Mouse (Mus musculus) heart, embryonic 11.5 days (tissue): ENCODE measurements around the gene Rai1. TPM values are rescaled to one million over a fixed set of nuclear protein-coding genes. Genes with fewer than 3 reads are reported as not detected.

Experiments used
- ATAC-seq: fragments of 200-750 bp; cut with Nextera tagmentation; replicated peaks from 2 replicates; pipeline ENCODE4 v1.8.0; 2017; ENCODE audit warnings: moderate library complexity; ENCODE audit not compliant: insufficient number of reproducible peaks, low FRiP score, low TSS enrichment
- H3K27ac ChIP-seq: fragments of 300-500 bp; sonication (generic); 2 replicates; pipeline ENCODE4 v1.5.1; 2014; ENCODE audit warnings: mild to moderate bottlenecking, low read depth, low read length
- H3K27me3 ChIP-seq: fragments of 300-500 bp; sonication (generic); 2 replicates; pipeline ENCODE4 v1.6.1; 2014; ENCODE audit warnings: mild to moderate bottlenecking, low read length, mixed read lengths; ENCODE audit not compliant: control insufficient read depth, insufficient read depth
- H3K36me3 ChIP-seq: fragments of 300-500 bp; sonication (generic); 2 replicates; pipeline ENCODE4 v1.6.1; 2014; ENCODE audit warnings: mild to moderate bottlenecking, low read length, moderate library complexity, mixed read lengths; ENCODE audit not compliant: control insufficient read depth, insufficient read depth
- H3K4me1 ChIP-seq: fragments of 300-500 bp; sonication (generic); 2 replicates; pipeline ENCODE4 v1.6.1; 2014; ENCODE audit warnings: low read length; ENCODE audit not compliant: control insufficient read depth, insufficient read depth
- H3K4me2 ChIP-seq: fragments of 300-500 bp; sonication (generic); 2 replicates; pipeline ENCODE4 v1.6.1; 2014; ENCODE audit warnings: mild to moderate bottlenecking, moderate library complexity
- H3K4me3 ChIP-seq: fragments of 300-500 bp; sonication (generic); 2 replicates; pipeline ENCODE4 v1.5.1; 2014; ENCODE audit warnings: low read depth, low read length
- H3K9ac ChIP-seq: fragments of 300-500 bp; sonication (generic); 2 replicates; pipeline ENCODE4 v1.6.1; 2014; ENCODE audit warnings: mild to moderate bottlenecking, low read depth, low read length, moderate library complexity
- H3K9me3 ChIP-seq: fragments of 300-500 bp; sonication (generic); replicated peaks from 2 replicates; pipeline ENCODE4 v1.6.1; 2016; ENCODE audit warnings: low read length; ENCODE audit not compliant: control insufficient read depth
- WGBS: fragments of 180-500 bp; shearing (Covaris S2); extraction: QIAGEN DNeasy Blood & Tissue Kit; methylation state at CpG from one replicate; pipeline ENCODE4 v1.1.7; 2014; ENCODE audit not compliant: insufficient replicate concordance; 5-methylcytosine and 5-hydroxymethylcytosine counted together
- polyA plus RNA-seq: library from polyadenylated mRNA; unstranded; fragments of >200 nt; fragmentation: Nextera tagmentation; extraction: Ambion mirVana; gene quantifications from 2 replicates; pipeline ENCODE4 v1.2.1, GENCODE M21; 2014

The Rai1 gene
- polyA plus RNA-seq, 1 experiment from 2014 or later: 24.4 TPM

- Histone ChIP-seq H3K36me3 (peaks cover 16% of the 10 kb centered on the region), H3K27me3 (no peaks in the 10 kb centered on the region), H3K9me3 (no peaks in the 10 kb centered on the region), H3K4me1 (peaks cover 69% of the 10 kb centered on the region), H3K4me2 (no peak overlapping the region), H3K4me3 (no peak overlapping the region), H3K9ac (no peak overlapping the region), H3K27ac (no peak overlapping the region)
- 69% methylated on average over 4 of the region's 4 CpGs for WGBS
- no peak for ATAC-seq
These were observed 38.3 kb downstream of the Rai1 start for GRCm38 (mm10) chr11:60143086-60143485.

DNA sequence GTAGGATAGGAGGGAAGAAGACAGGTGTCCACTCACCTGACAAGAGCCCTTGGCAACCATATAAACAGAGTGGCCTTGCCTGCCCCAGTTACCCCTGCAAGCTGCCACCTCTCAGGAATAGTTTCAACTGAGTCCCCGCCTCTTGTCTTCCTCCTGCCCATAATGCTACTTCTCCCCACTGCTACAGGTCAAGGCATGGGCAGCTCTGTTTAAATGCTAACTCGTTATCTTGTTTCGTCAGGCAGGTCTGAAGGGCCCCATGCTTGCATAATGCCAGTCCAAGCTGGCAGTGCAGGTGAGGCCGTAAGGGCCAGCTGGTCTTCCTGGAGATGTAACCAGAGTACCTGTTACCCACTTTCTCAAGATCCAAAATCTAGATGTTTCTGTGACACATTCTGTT, 41.4 kb downstream of the Rai1 start:
- Histone ChIP-seq H3K4me2 (no peak overlapping the region), H3K4me3 (no peak overlapping the region), H3K9me3 (no peaks in the 10 kb centered on the region), H3K27ac (0 out of 2 replicates have a peak overlapping the region, but pooled peaks have one; percentile 46), H3K9ac (no peak overlapping the region), H3K36me3 (peaks cover 18% of the 10 kb centered on the region), H3K4me1 (peaks cover 56% of the 10 kb centered on the region), H3K27me3 (no peaks in the 10 kb centered on the region)
- WGBS: 87% methylated on average over 4 of the region's 4 CpGs
- ATAC-seq: no peak

DNA sequence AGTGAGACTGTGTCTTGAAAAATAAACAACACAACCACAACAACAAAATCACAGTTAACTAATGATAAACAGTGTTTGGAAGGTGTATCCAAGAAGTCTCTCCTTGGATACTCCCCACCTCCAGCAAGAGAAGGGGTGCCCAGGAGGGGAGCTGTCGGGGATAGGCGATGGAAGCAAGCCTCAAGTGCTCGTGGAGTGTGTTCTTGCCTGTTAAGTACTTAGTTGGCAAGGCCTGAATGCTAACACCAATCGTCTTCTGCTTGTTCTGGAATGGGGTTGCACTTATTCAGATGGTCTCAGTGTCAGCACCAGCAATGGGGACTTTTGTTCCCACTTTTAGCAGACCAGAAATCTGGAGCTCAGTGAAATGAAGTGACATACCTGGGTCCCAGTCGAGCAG, 43.8 kb downstream of the Rai1 start:
- H3K36me3 ChIP-seq: peaks cover 18% of the 10 kb centered on the region
- ATAC-seq: no peak
- no peak overlapping the region for H3K4me2 ChIP-seq
- H3K27ac ChIP-seq: no peak overlapping the region
- no peaks in the 10 kb centered on the region for H3K27me3 ChIP-seq
- H3K9ac ChIP-seq: no peak overlapping the region
- no peaks in the 10 kb centered on the region for H3K9me3 ChIP-seq
- H3K4me1 ChIP-seq: peaks cover 38% of the 10 kb centered on the region
- H3K4me3 ChIP-seq: no peak overlapping the region
- 72% methylated on average over 5 of the region's 5 CpGs for WGBS

DNA sequence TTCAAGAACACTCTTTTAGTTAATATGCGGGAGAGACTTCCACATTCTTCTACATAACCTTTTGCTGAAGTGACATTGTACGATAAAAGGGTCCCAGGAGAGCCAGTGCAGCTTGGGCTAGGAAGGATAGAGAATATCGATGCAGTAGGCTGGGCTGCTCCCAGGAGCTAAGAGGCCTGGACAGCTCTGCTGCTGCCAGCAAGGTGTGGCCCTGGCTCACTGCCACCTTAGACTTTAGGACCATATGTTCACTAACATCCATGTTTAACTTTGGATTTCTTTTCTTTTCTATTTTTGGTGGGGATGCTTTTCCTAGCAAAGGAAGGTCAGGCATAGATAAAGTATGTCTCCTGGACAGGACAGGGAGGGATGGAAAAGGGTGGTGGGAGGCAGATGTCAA, 44.3 kb downstream of the Rai1 start:
- Histone ChIP-seq H3K36me3 (peaks cover 18% of the 10 kb centered on the region), H3K27ac (no peak overlapping the region)

GRCm38 (mm10) chr11:60150677-60151076, 45.9 kb downstream of the Rai1 start:
- Histone ChIP-seq H3K4me1 (peaks cover 26% of the 10 kb centered on the region), H3K9ac (no peak overlapping the region), H3K27me3 (no peaks in the 10 kb centered on the region), H3K27ac (no peak overlapping the region), H3K9me3 (no peaks in the 10 kb centered on the region), H3K4me2 (no peak overlapping the region), H3K4me3 (no peak overlapping the region), H3K36me3 (peaks cover 20% of the 10 kb centered on the region)
- 81% methylated on average over 3 of the region's 3 CpGs for WGBS
- ATAC-seq: no peak

More for the DNA sequence above, 44.3 kb downstream of the Rai1 start:
- no peaks in the 10 kb centered on the region for H3K27me3 ChIP-seq
- no peak for ATAC-seq
- H3K4me3 ChIP-seq: no peak overlapping the region
- no peak overlapping the region for H3K4me2 ChIP-seq
- no peaks in the 10 kb centered on the region for H3K9me3 ChIP-seq
- no peak overlapping the region for H3K9ac ChIP-seq
- H3K4me1 ChIP-seq: peaks cover 38% of the 10 kb centered on the region
- WGBS: 77% methylated on average over 3 of the region's 3 CpGs

GRCm38 (mm10) chr11:60152339-60152738, 47.5 kb downstream of the Rai1 start:
- Histone ChIP-seq H3K36me3 (peaks cover 18% of the 10 kb centered on the region), H3K4me1 (peaks cover 11% of the 10 kb centered on the region), H3K9me3 (no peaks in the 10 kb centered on the region), H3K9ac (no peak overlapping the region), H3K27ac (no peak overlapping the region), H3K4me3 (no peak overlapping the region), H3K27me3 (no peaks in the 10 kb centered on the region), H3K4me2 (no peak overlapping the region)
- 87% methylated on average over 1 of the region's 1 CpGs for WGBS
- ATAC-seq: no peak

- no peaks in the 10 kb centered on the region for H3K9me3 ChIP-seq
- no peak for ATAC-seq
- no peak overlapping the region for H3K9ac ChIP-seq
- H3K27me3 ChIP-seq: no peaks in the 10 kb centered on the region
- H3K4me1 ChIP-seq: peaks cover 2% of the 10 kb centered on the region; the same call in 1 of the 2 replicates
- H3K36me3 ChIP-seq: peaks cover 10% of the 10 kb centered on the region
- 93% methylated on average over 3 of the region's 3 CpGs for WGBS
- no peak overlapping the region for H3K4me3 ChIP-seq
- H3K4me2 ChIP-seq: no peak overlapping the region
- H3K27ac ChIP-seq: no peak overlapping the region
These were observed 49.1 kb downstream of the Rai1 start for GRCm38 (mm10) chr11:60153936-60154335.

DNA sequence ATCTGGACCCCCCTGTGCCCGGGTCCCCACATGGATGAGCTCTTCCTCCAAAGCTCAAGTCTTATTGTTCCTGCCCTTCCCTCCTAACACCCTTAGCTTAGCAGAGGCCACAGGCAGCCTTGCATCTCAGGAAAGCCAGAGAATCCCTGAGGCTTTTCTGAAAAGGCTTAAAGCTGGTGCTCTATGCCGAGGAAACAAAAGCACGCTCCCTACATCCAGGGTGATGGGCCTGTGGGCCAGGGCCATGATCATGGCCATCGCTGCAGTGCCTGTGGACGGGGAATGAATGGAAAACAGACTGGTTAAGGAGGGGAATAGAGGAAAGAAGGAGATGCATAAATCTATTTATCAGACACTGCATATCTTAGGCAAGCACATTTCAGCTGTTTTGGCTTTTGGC, 50.9 kb downstream of the Rai1 start:
- no peaks in the 10 kb centered on the region for H3K9me3 ChIP-seq
- H3K4me1 ChIP-seq: peaks cover 12% of the 10 kb centered on the region
- no peaks in the 10 kb centered on the region for H3K27me3 ChIP-seq
- no peak overlapping the region for H3K4me3 ChIP-seq
- peaks cover 12% of the 10 kb centered on the region for H3K36me3 ChIP-seq
- H3K4me2 ChIP-seq: no peak overlapping the region
- H3K9ac ChIP-seq: no peak overlapping the region
- H3K27ac ChIP-seq: no peak overlapping the region
- ATAC-seq: no peak
- WGBS: 89% methylated on average over 5 of the region's 5 CpGs

GRCm38 (mm10) chr11:60158271-60158670, 53.5 kb downstream of the Rai1 start:
- Histone ChIP-seq H3K27me3 (no peaks in the 10 kb centered on the region), H3K9ac (no peak overlapping the region), H3K27ac (no peak overlapping the region), H3K4me1 (peaks cover 34% of the 10 kb centered on the region), H3K4me3 (no peak overlapping the region), H3K9me3 (no peaks in the 10 kb centered on the region), H3K4me2 (no peak overlapping the region), H3K36me3 (peaks cover 12% of the 10 kb centered on the region)
- 80% methylated on average over 4 of the region's 4 CpGs for WGBS
- ATAC-seq: no peak
